Mouse (Mus musculus) embryonic fibroblast, embryonic 13.5 days (primary cell): ENCODE results near the gene Gm19668.
A peak's percentile ranks its signal among the peaks of the same experiment; 100 is the strongest.

Experiments used
- CTCF ChIP-seq: IDR thresholded peaks from 2 replicates; pipeline ENCODE4 v1.5.1; 2011; ENCODE audit warnings: mild to moderate bottlenecking, control low read depth, low read length, moderate library complexity, borderline replicate concordance; ENCODE audit not compliant: insufficient read depth
- POLR2A ChIP-seq: IDR thresholded peaks from 2 replicates; pipeline ENCODE4 v1.6.1; 2011; ENCODE audit warnings: low read depth, mild to moderate bottlenecking, control low read depth, low read length, moderate library complexity

DNA sequence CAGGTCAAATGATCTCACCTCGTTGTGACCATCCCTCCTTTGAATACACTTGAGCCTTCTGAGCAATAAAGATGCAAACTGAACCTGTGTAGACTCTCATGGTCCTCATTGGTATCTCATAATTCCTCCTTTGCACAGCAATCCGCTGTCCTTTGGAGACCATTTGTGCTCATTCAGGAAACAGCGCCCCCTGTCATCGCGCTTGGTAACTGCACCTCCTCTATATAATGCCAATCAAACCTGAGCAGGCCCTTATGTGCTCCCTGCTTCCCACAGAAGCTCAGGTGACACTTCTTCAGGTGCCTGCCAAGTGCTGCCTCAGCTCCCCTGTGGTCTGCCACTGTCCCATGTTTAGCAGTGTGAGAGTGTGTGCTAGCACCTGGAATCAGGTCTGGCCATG is 16.6 kb upstream of the Gm19668 start:
- TF ChIP-seq POLR2A (no peak), CTCF (peak; percentile 20; the same call in 1 of the 2 replicates)
